Mouse (Mus musculus): ENCODE measurements around the gene Zmynd15. TPM values are rescaled to one million over a fixed set of nuclear protein-coding genes. Genes with fewer than 3 reads are reported as not detected.

Gene Zmynd15
- 1.4 and 1.6 TPM in 2 replicates for polyA plus RNA-seq (2012; rRNA removed)

GRCm38 (mm10) chr11:70458688-70459600 is at the start of gene Zmynd15:
Zmynd15 (plus strand) TSS chr11:70459433.

GRCm38 (mm10) chr11:70409594-70410296 is 49.5 kb upstream of the Zmynd15 start, which contains the start of gene Pelp1:
Pelp1 (minus strand) TSS chr11:70410031.

DNA sequence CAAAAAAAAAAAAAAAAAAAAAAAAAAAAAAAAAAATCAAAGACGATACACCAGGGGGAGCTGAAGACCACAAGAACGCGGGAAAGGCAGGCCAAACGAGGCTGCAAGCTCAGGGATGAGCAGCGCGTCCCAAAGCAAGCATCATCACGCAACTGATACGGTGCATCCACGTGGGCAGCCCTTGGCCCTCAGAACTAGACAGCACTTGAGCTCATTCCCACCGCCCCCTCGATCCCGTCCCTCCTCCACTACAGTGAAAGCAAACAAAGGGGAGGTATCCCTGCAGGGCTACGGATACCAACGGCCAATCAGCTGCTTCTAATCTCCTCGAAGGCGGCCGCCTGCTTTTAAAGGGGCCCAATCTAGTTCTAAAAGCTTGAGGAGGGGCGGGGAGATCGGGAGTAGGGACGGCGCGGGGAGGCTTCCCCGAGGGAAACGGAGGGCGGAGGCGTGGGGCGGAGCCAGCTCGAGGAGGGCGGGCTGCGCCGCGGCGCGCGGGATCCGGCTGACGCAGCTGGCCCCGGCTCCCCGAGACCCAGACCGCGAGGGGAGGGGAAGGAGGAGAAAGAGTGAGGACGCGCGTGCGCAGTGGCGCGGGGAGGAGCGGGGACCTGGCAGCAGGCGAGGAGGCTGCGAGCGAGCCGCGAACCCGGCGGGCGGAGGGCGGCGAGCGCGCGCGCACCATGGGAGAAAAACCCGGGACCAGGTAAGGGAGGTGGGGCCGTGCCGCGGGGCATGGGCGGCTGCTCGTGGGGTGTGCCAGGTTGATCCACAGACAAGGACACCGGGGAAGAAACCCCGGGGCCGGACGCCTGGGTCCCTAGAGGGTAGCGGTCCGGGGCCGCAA is 27.0 kb upstream of the Zmynd15 start, which contains the start of gene Arrb2:
Gene Arrb2, plus strand, starts transcription at position 588 of the 847 bp plus-strand sequence.

DNA sequence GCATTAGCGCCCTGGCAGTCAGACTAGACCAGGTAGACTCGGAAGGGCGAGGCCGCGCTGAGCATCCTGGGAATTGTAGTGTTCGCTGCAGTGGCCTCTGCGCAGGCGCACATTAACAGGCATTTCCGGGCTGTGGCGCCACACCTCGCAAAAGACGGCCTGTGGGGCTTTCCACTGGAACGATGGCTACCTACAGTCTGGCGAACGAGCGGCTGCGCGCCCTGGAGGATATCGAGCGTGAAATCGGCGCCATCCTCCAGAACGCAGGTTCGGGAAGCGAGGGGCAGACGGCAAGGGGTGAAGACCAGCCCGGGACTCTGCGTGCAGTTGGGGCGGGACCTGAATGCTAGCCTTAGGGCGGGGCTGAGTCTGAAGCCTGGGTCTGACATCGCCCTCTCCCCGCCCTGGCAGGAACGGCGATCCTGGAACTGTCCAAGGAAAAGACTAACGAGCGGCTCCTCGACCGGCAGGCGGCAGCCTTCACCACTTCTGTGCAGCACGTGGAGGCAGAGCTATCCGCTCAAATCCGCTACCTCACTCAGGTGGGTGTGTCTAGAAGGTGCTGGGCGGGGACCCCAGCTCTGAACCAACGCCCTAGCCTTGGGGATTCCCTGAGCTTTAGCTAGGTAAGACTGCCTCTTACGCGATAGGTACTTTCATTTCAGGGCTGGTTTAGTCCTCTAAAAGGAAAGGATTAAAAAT is 7.3 kb upstream of the Zmynd15 start, which contains the start of gene Med11:
Gene Med11, plus strand, starts transcription at position 123 of the 702 bp plus-strand sequence.

DNA sequence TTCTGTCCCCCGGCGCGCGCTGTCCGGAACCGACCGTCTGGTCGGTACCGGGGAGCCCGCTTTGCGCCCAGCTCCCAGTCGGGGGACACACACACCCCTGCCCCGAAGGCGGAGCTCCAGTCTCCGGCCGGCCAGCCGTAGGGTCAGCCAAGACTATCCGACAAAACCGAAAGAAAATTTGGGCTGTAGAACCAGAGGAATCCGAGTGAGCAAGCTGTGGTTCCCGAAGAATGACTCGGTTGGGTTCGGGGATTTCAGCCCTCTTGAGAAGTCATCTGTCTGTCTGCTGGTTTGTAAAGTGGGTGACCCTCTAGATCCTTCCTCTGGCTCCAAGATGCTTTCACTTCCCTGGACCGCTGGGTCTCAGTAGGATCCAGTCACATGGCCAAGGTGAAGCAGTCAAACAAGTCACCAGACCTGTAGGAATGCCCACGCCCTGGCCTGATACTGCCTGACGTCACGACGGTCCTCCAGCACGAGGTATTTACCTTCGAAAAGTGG is 418 bp downstream of the Zmynd15 start, which contains the start of gene Cxcl16:
Gene Cxcl16, minus strand, starts transcription at position 384 of the 501 bp plus-strand sequence.

GRCm38 (mm10) chr11:70504970-70505369 is 45.7 kb downstream of the Zmynd15 start, which contains the start of gene Tm4sf5:
Tm4sf5 (plus strand) TSS chr11:70505244.

GRCm38 (mm10) chr11:70514288-70514687 is 55.1 kb downstream of the Zmynd15 start, which contains the start of gene Vmo1:
Vmo1 (minus strand) TSS chr11:70514616.

Other genes with a start within 250 kb of the Zmynd15 start
- gene Slc16a11, start 246.7 kb upstream of the Zmynd15 start, polyA plus RNA-seq (2012; rRNA removed), result 16.9 and 18.9 TPM in 2 replicates
- gene Slc16a13, start 238.4 kb upstream of the Zmynd15 start, polyA plus RNA-seq (2012; rRNA removed), result 10.1 and 12.7 TPM in 2 replicates
- gene Bcl6b, start 229.6 kb upstream of the Zmynd15 start, polyA plus RNA-seq (2012; rRNA removed), result 5.1 and 5.5 TPM in 2 replicates
- gene 0610010K14Rik, start 221.5 kb upstream of the Zmynd15 start, polyA plus RNA-seq (2012; rRNA removed), result 150 and 160 TPM in 2 replicates
- 12.2 and 12.8 TPM in 2 replicates for gene Gm21988, start 219.6 kb upstream of the Zmynd15 start, polyA plus RNA-seq (2012; rRNA removed)
- gene Rnasek, start 219.6 kb upstream of the Zmynd15 start, polyA plus RNA-seq (2012; rRNA removed), result 122 and 145 TPM in 2 replicates
- 0.45 and 0.60 TPM in 2 replicates for gene Alox12, start 204.1 kb upstream of the Zmynd15 start, polyA plus RNA-seq (2012; rRNA removed)
- gene Alox12e, start 136.8 kb upstream of the Zmynd15 start, polyA plus RNA-seq (2012; rRNA removed), result 0.03 TPM in 1 of 2 replicates, not detected in the other
- gene Alox15, start 107.4 kb upstream of the Zmynd15 start, polyA plus RNA-seq (2012; rRNA removed), result 0.12 and 0.45 TPM in 2 replicates
- 22.4 and 26.1 TPM in 2 replicates for gene Pelp1, start 49.4 kb upstream of the Zmynd15 start, polyA plus RNA-seq (2012; rRNA removed)
- gene Arrb2, start 26.8 kb upstream of the Zmynd15 start, polyA plus RNA-seq (2012; rRNA removed), result 64.3 and 77.9 TPM in 2 replicates
- 29.5 and 33.2 TPM in 2 replicates for gene Med11, start 7.5 kb upstream of the Zmynd15 start, polyA plus RNA-seq (2012; rRNA removed)
- gene Cxcl16, start 551 bp downstream of the Zmynd15 start, polyA plus RNA-seq (2012; rRNA removed), result 2.1 and 4.0 TPM in 2 replicates
- 5.3 and 6.0 TPM in 2 replicates for gene Tm4sf5, start 45.8 kb downstream of the Zmynd15 start, polyA plus RNA-seq (2012; rRNA removed)
- gene Vmo1, start 55.2 kb downstream of the Zmynd15 start, polyA plus RNA-seq (2012; rRNA removed), result 0.17 TPM in 1 of 2 replicates, not detected in the other
- gene Gltpd2, start 59.8 kb downstream of the Zmynd15 start, polyA plus RNA-seq (2012; rRNA removed), result not detected in 2 replicates
- gene Psmb6, start 65.9 kb downstream of the Zmynd15 start, polyA plus RNA-seq (2012; rRNA removed), result 411 and 440 TPM in 2 replicates
- not detected in 2 replicates for gene Gm40193, start 73.5 kb downstream of the Zmynd15 start, polyA plus RNA-seq (2012; rRNA removed)
- 30.0 and 37.4 TPM in 2 replicates for gene Pld2, start 80.6 kb downstream of the Zmynd15 start, polyA plus RNA-seq (2012; rRNA removed)
- gene Mink1, start 103.4 kb downstream of the Zmynd15 start, polyA plus RNA-seq (2012; rRNA removed), result 97.3 and 104 TPM in 2 replicates
- 0.12 TPM in 1 of 2 replicates, not detected in the other for gene 4930544D05Rik, start 156.4 kb downstream of the Zmynd15 start, polyA plus RNA-seq (2012; rRNA removed)
- 0.13 and 0.53 TPM in 2 replicates for gene Chrne, start 159.8 kb downstream of the Zmynd15 start, polyA plus RNA-seq (2012; rRNA removed)
- gene Gp1ba, start 179.7 kb downstream of the Zmynd15 start, polyA plus RNA-seq (2012; rRNA removed), result 0.05 TPM in 1 of 2 replicates, not detected in the other
- gene Rnf167, start 187.8 kb downstream of the Zmynd15 start, polyA plus RNA-seq (2012; rRNA removed), result 96.5 and 96.7 TPM in 2 replicates
- 113 and 117 TPM in 2 replicates for gene Slc25a11, start 188.0 kb downstream of the Zmynd15 start, polyA plus RNA-seq (2012; rRNA removed)
- gene Pfn1, start 195.2 kb downstream of the Zmynd15 start, polyA plus RNA-seq (2012; rRNA removed), result 321 and 340 TPM in 2 replicates
- gene Eno3, start 197.8 kb downstream of the Zmynd15 start, polyA plus RNA-seq (2012; rRNA removed), result 17.5 and 44.8 TPM in 2 replicates
- gene Spag7, start 210.0 kb downstream of the Zmynd15 start, polyA plus RNA-seq (2012; rRNA removed), result 70.3 and 73.0 TPM in 2 replicates
- gene Camta2, start 228.7 kb downstream of the Zmynd15 start, polyA plus RNA-seq (2012; rRNA removed), result 20.3 and 22.8 TPM in 2 replicates
- 0.49 and 0.56 TPM in 2 replicates for gene Inca1, start 240.7 kb downstream of the Zmynd15 start, polyA plus RNA-seq (2012; rRNA removed)
- 16.3 and 18.0 TPM in 2 replicates for gene Kif1c, start 241.1 kb downstream of the Zmynd15 start, polyA plus RNA-seq (2012; rRNA removed)